Mouse (Mus musculus): ENCODE results near the gene Hspa8.
"Not testable (repeated sequence)": the region's sequence is repeated elsewhere in the genome, so short reads cannot be mapped to it uniquely, and the experiment has no call there.

Hspa8 gene

DNA sequence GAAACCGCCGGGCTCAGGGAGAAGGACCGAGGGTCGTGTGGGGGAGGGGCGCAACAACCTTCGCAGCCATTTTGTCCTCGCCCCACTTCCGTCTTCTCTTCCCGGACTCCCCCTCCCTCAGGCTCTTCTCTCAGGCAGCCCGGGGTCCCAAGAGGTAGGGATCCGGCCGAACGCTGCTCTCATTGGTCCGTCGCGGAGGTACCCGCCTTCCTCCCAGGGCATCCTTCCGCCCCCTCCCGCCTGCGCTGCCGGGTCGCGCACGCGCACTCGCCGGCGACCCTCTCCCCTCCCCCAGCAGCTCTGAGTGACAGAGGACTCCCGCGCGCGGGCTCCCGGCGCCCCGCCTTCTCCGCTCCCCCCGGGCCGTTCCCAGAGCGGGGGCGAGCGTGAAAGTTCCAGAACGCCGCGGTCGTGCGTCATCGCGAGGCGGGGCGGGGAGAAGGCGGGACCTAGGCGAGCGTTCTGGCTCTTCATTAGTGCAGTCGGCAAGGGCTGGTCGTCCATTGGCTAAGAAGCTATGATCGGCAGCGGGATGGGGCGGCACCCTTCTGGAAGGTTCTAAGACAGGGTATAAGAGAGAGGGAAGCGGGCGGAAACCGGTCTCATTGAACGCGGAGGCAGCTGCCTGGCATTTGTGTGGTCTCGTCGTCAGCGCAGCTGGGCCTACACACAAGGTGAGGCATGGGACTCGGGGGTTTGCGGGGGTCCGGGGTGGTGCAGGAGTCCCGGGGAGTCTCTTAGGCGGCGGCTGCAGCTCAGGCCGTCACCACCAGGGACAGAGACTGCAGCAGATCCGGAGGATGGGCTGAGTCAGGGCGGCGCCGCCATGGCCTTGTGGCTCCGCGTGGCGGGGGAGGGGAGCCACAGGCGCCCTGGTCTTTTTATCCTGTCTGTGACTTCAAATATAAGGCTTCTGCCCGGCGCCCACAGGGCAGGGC lies at the start of gene Hspa8:
Gene Hspa8 (plus strand): TSS at position 310 of the 938 bp plus-strand sequence.
- peak; percentile 100 for DNase-seq (ENCODE audit: low spot score in 2 of 2)

DNA sequence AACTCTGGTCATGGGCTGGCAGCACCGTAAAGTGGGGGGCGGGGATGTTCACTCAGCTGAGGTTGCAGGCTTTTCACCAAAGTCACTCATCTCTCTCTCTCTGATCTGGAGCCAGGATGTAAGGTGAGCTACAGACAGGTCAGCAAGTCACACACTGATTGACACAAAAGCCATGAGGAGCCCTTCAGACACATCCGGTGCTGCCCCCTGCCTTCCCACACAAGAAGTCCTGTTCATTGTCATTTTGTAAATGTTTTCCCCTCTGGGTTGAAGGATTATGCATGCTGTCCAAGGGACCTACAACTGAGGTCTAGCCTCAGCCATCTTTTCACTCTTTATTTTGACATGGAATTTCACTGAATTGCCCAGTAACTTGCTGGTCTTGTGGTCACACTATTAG lies 49.0 kb upstream of the Hspa8 start:
- DNase-seq (ENCODE audit: low spot score in 2 of 2): no peak

- peak in 1 of 2 experiments; percentile 46 for DNase-seq (ENCODE audit: low spot score in 2 of 2)
Observed at GRCm38 (mm10) chr9:40756401-40756800, 44.4 kb upstream of the Hspa8 start.

GRCm38 (mm10) chr9:40757105-40757626 lies 43.6 kb upstream of the Hspa8 start:
- DNase-seq (ENCODE audit: low spot score in 2 of 2): peak; percentile 53 to 60

GRCm38 (mm10) chr9:40757685-40758270 lies 43.0 kb upstream of the Hspa8 start:
- peak; percentile 77 to 83 for DNase-seq (ENCODE audit: low spot score in 2 of 2)

- no peak for DNase-seq (ENCODE audit: low spot score in 2 of 2)
Observed at GRCm38 (mm10) chr9:40762354-40762753, 38.4 kb upstream of the Hspa8 start.

DNA sequence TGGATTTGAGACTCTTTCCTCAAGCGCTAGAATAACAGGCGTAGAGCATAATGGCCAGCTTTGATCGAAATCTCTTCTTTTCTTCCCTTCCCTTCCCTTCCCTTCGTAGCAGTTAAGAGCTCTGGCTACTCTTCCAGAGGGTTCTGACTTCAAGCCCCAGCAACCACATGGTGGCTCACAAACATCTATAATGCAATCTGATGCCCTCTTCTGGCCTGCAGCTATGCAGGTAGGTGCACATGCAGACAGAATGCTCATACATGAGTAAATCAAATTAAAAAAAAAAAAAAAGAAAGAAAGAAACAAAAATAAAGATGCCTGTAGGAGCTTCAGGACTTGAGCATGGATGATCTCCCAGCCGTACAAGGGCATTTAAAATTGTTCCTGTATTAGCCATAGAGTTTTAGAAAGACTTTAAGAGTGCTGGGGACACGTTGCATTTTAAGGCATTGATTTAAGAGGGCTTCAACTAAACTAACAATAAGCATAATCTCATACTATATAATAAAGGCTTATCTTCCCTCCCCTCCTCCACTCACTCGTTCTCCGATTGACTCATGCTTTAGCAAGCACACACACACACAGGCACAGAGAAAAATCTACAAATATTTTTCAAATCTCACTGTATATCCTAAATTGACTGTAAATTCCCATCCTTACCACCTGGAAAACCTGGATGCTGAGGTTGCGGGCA lies 35.8 kb upstream of the Hspa8 start:
- DNase-seq (ENCODE audit: low spot score in 2 of 2): no peak

DNA sequence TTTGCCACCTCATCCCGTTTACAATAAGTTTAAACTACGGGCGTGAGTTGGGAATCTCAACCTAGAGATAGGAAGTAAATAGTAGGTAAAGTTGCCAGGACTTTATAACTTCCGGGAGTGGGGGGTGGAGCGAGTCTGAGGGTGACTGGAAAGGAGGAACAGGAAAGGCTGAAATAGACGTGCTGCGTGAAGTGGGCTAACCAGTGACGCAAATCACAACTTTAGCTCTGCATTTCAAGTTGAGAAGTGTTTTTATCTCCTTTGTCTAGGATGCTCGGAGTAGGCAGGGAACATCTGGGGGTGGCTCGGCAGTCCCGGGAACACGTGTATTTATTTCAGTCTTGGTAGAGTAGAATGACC lies 35.2 kb upstream of the Hspa8 start:
- DNase-seq (ENCODE audit: low spot score in 2 of 2): peak; percentile 40 to 49

- no peak for DNase-seq (ENCODE audit: low spot score in 2 of 2)
Observed at GRCm38 (mm10) chr9:40766058-40766605, 34.7 kb upstream of the Hspa8 start.

- no peak for DNase-seq (ENCODE audit: low spot score in 2 of 2)
Observed at GRCm38 (mm10) chr9:40767946-40768345, 32.8 kb upstream of the Hspa8 start.

- DNase-seq (ENCODE audit: low spot score in 2 of 2): no peak
Observed at GRCm38 (mm10) chr9:40772246-40772645, 28.5 kb upstream of the Hspa8 start.

DNA sequence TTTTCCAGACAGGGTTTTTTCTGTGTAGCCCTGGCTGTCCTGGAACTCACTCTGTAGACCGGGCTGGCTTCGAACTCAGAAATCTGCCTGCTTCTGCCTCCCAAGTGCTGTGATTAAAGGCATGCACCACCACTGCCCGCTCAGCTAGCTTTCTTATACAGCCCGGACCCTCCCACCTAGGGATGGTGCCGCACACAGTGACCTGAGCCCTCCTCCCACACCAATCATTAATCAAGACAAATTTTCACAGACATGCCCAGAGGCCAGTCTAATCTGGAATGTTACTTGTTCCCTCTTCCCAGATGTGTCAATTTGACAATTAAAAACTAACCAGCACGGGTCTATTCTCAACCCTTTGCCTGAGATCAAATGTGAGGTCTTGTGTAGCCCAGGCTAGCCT lies 27.6 kb upstream of the Hspa8 start:
- DNase-seq (ENCODE audit: low spot score in 2 of 2): not testable (repeated sequence)

DNA sequence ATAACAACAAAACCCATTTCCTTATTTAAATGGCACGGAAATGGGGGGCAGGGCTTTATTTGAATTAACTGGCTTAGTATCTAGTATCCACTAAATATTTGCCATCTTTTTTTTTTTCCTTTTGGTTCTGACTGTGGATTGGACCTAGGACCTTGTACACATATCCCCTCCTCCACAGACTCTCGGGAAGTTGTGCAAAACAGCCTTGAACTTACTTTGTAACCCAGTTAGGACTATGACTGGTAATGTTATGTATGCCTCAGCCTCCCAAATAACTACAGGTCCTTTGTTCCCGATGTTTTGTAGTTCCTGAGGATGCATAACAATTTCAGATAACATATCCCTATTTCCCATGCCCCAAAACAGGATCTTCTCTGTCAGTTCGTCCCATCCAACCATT lies 26.9 kb upstream of the Hspa8 start:
- no peak for DNase-seq (ENCODE audit: low spot score in 2 of 2)

- DNase-seq (ENCODE audit: low spot score in 2 of 2): no peak
Observed at GRCm38 (mm10) chr9:40776044-40776443, 24.7 kb upstream of the Hspa8 start.

- DNase-seq (ENCODE audit: low spot score in 2 of 2): no peak
Observed at GRCm38 (mm10) chr9:40776459-40777248, 24.1 kb upstream of the Hspa8 start.

DNA sequence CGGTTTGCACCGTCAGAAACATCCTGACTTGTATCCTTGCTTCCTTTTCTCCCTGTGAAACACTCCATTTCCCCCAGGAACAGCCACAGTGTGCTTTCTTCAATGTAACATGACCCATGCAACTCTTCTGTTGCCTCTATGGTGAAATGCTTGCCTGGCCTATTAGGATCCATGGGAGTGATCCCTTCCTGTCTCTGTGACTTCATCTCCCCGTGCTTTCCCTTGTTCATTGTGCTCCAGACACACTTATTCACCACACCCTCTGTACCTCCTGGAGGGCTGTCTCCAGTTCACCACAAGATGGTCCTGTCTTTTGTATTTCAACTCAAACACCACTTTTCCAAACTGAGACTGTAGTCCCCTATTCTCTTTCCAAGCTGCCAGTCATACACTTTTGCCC lies 20.7 kb upstream of the Hspa8 start:
- no peak for DNase-seq (ENCODE audit: low spot score in 2 of 2)

DNA sequence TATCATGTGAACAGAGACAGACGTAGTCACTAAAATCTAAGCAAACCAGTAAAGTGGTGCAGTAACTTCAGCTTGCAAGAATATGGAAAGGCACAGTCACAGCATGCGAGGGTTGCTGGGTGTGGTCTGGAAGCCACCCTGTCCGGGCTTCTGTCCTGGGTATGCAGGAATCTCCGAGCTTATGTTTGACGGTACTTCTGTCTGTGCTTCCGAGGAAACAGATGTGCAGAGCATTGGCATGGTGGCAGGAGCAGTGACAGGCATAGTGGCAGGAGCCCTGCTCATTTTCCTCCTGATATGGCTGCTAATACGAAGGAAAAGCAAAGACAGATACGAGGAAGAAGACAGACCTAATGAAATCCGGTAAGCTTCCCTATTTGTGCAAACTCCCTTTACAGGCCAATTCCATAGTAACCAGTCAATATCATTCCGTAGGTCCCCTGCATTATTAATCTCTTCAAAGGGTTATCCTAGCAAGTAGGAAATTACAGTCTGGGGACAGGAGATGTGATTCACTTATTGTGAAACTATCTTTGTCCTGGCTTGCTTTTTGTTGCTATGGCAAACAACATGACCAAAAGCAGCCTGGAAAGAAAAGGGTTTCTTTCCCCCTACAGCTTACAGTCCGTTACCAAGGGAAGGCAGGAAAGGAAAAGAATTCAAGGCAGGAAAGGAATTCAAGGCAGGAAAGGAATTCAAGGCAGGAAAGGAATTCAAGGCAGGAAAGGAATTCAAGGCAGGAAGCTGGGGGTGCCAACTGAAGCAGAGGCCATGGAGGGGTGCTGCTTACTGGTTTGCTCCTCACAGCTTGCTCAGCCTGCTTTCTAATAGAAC lies 19.7 kb upstream of the Hspa8 start:
- no peak for DNase-seq (ENCODE audit: low spot score in 2 of 2)

DNA sequence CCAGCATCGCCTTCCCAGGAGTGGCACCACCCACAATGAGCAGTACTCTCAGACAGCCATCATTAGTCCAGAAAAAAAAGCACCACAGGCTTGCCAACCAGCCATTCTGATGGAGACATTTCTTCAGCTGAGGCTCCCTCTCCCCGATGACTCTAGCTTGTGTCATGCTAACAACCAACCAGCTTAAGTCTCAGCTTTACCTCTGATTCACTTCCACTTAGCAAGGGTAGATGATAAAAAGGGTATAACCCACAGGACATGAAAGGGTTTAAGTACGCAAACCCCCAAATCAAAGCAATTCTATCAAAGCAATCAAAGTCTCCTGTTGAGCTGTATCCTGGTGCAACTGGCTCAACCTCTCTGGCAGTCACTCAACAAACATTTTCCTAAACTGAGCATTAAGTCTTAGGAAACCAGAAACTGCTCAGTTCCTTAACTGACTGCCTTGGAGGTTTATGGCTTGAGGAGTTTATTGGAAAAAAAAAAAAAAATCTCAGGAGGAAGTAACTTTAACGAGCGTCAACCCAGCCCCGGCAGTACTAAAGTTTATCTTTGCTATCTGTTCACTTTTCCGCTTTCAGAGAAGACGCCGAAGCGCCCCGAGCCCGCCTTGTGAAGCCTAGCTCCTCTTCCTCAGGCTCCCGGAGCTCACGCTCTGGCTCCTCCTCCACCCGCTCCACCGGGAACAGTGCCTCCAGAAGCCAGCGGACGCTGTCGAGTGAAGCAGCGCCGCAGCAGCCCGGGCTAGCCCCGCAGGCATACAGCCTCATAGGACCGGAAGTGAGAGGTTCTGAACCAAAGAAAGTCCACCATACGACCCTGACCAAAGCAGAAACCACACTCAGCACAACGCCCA lies 18.8 kb upstream of the Hspa8 start:
- no peak for DNase-seq (ENCODE audit: low spot score in 2 of 2)

- no peak for DNase-seq (ENCODE audit: low spot score in 2 of 2)
Observed at GRCm38 (mm10) chr9:40783641-40784373, 17.0 kb upstream of the Hspa8 start.

All from frontal cortex, postnatal 14 days (tissue).